Mouse (Mus musculus) spleen, adult 12 weeks (tissue): Measurements from ENCODE around the gene Cox8b.

Experiments used
- DNase-seq: peaks from one replicate; pipeline ENCODE4 v3.0.0; 2022; ENCODE audit warnings: low spot score

The Cox8b gene

DNA sequence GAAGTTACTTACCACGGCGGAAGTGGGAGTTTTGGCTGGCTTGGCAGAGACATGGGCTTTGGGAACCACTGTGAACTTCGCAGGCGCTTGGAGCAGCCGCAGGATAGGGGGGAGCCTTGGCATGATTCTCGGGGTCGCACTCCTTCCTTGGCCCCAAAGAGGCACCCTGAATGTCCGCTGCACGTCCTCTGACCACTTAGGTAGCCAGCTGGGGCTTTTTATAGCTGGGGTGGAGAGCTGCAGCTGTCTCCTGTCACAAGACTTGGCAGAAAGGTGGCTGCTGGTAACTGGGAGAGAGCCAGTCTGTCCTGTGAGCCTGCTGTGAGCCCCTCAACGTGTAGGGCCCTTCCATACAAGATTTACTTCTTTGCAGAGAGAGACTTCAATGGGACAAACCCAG lies at the start of gene Cox8b:
Cox8b (minus strand) TSS at position 227 of the 400 bp plus-strand sequence.
- no peak for DNase-seq

- DNase-seq: no peak
Observed at GRCm38 (mm10) chr7:140949255-140949654, 49.0 kb upstream of the Cox8b start.

DNA sequence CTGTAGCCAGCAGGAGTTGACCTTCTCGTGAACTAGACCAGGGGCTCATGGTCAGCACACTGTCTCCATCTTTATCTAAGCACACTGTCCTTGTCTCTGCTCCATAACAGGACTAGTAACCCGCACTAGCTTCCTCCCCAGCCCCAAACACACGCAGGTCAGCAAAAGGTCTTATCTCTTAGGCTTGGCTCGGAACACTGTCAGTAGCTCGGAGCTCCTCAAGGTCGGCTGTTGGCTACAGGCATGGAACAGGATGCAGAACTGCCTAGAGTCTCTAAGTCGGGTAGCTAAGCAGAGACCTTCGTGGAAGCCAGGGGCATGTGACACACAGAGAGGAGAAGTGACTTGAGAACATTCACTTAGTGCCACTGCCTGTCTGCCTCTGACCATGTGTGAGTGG lies 47.9 kb upstream of the Cox8b start:
- no peak for DNase-seq

- DNase-seq: no peak
Observed at GRCm38 (mm10) chr7:140946980-140947379, 46.7 kb upstream of the Cox8b start.

DNA sequence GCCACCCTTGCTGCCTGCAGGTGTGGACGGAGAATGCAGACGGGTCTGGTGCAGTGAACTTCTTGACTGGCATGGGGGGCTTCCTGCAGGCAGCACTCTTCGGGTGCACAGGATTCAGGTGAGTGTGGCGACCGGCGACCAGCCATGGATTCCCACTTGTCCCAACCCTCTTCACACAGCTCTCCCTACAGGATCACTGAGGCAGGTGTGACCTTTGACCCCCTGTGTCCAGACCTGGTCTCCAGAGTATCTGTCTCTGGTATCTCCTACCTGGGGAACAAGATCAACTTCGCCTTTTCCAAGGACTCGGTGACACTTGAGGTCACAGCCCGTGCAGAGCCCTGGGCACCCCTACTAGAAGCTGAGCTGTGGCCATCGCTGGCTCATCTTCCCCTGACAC lies 46.1 kb upstream of the Cox8b start:
- no peak for DNase-seq

DNA sequence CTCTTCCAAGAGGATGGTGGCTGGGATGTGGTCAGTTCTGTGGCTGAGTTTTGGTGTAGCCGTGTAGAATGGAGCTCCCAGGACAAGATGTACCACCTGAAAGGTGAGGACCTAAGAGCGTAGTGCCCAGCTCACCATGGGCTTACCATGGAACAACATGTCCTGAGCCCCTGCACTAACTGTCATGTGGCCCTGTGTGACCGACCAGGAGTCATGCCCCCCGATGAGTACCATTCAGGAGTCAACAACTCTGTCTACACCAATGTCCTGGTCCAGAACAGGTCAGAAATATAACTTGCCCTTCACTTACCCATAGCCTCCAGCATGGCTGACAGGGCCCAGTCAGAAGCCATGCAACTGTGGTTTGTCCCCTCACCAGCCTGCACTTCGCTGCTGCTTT lies 45.0 kb upstream of the Cox8b start:
- DNase-seq: no peak

DNA sequence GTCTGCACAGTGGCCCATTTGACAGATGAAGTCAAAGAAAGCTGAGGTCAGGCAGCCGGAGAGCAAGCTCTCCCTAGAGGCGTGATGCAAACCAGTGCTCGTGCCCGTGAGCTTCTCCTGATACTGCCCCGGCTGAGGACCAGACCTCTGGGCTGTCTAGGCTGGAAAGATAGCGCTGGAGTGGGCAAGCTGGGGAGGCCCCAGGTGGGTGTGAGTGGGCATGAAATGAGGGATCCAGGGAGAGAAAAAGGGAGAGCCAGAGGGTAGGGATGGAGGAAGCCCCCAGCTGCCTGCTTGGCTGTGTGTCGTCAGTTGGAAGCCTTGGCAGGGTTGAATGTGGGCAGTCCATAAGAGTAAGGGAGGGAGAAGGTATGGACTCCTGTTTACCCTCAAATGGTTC lies 44.0 kb upstream of the Cox8b start:
- no peak for DNase-seq

GRCm38 (mm10) chr7:140943356-140943755 lies 43.1 kb upstream of the Cox8b start:
- DNase-seq: no peak

DNA sequence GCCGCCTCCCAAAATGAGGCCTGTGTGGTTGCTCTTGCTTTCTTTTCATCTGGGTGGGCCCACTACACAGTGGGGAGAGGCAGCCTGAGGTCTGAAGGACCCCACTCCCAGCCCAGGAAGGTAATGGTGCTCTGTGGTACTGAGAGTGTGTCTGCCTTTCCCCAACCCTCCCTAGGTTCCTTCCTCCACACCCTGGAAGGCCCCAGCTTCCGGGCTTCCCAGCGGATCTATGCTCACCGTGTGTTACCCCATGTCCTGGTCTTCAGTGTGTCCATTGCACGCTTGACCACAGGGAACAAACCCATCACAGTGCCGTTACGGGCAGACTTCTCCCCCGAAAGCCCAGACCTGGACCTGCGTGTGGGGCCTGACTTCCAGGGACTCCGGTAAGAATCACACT lies 42.6 kb upstream of the Cox8b start:
- no peak for DNase-seq

GRCm38 (mm10) chr7:140942341-140942740 lies 42.1 kb upstream of the Cox8b start:
- no peak for DNase-seq

DNA sequence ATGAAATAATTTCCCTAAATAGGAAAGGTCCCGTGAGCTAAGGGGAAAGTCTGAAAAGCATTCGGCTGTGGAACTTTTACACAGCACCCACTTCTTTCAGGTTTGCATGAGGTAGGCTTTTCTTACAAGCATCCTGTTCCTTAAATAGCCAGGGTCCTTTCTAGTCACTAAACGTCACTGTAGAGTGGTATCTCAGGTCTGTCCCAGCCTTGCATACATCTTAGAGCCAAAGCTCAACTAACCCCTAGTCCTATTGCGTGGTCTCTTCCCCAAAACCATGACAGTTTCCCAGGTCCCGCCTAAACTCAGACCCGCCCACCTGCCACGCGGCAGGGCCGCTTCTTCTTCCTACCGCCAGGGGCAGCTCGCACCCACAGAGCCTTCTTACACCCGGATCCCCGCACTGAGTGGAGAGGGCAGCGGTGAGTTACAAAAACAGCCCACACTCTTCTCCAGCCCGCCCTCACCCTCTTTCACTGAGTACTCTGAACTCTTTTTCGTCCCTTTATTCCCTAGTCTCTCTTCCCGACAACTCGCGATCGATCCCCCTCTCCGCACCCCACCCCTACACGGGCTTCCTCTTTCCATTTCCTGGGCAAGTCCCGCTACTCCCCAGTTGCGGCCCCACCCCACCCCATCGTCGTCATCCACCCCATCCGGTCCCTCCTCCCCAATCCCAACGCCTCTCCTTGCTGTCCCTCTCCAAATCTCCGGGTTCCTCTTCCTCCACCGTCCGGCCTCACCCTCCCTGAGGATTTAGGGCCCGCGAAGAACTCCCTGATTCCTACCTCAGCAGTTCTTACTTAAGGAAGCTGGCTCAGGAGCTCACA lies 41.2 kb upstream of the Cox8b start, which contains the start of gene Pgghg:
Pgghg (plus strand) TSS at position 170 of the 830 bp plus-strand sequence.
- peak; percentile 72 for DNase-seq

DNA sequence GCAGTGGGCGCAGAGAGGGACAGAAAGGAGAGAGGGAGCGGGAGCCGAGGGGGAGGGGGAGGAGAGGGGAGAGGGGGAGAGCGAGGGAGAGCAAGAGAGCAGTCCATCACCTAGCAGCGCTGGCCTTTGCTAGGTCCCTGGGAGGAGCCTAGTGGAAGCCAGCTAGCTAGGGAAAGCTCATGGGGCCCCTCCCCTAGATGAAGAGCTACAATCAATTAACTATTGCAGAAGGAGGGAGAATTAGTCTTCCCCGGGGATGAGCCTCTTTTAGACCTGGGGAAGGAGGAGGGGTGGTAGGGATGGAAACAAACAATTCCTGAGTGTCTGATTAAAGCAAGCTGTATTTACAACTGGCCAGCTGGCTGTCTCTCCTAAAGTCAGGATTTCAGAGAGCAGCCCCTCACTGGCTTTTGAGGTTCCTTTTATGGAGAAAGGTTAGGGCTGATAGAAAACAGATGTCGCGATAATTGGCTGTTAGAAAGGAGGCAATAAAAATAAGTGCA lies 39.5 kb upstream of the Cox8b start:
- DNase-seq: no peak

DNA sequence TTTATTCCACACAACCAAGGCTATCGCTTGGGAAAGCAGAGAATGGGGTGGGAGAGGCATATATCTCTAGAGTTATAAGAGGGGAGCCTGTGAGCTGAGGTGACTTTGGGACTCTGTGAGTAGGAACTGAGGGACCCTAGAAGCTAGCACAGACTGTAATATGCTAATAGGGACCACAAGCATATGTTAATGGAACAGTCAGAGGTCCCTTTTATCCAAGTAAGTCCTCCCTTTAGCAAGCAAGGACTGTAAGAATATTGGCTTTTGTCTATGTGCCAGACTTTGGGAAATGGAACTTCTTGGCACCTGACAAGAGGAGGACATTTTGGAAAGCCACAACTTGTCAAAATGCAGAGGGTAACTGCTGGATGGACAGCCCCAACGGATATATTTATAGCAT lies 38.6 kb upstream of the Cox8b start:
- DNase-seq: no peak

DNA sequence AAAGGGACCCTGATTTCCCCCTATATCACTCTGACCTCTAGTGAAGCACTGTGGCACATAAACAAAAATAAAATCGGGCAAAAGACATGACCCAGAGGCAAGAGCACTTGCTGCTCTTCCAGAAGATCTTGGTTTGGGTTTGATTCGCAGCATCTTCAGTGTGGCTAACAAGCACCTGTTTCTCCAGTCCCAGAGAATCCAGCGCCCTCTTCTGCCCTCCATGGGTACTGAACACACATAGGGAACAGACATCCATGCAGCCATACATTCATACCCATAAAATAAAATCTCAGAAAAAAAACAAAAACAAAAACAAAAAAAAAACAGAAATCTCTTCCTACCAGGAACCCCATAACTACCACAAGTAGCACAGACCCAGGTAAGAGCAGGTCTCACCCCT lies 38.2 kb upstream of the Cox8b start:
- no peak for DNase-seq

DNA sequence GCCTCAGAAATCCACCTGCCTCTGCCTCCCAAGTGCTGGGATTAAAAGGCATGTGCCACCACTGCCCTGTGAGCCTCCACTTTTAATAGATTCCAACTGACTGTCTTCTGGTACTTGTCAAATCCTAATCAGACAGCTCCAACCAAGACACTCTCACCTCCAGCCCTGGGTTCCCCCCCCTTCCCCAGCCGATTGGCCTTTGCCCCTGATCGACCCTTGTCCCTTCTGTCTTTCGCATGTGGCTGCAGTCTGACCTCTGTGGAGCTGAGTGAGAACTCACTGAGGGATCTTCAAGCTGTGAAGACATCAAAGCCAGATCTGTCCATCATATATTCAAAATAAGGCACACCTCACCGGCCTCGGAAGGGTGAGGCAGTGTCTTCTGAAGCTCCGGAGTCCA lies 26.9 kb upstream of the Cox8b start:
- no peak for DNase-seq

GRCm38 (mm10) chr7:140923070-140923775 lies 23.0 kb upstream of the Cox8b start:
- DNase-seq: no peak

DNA sequence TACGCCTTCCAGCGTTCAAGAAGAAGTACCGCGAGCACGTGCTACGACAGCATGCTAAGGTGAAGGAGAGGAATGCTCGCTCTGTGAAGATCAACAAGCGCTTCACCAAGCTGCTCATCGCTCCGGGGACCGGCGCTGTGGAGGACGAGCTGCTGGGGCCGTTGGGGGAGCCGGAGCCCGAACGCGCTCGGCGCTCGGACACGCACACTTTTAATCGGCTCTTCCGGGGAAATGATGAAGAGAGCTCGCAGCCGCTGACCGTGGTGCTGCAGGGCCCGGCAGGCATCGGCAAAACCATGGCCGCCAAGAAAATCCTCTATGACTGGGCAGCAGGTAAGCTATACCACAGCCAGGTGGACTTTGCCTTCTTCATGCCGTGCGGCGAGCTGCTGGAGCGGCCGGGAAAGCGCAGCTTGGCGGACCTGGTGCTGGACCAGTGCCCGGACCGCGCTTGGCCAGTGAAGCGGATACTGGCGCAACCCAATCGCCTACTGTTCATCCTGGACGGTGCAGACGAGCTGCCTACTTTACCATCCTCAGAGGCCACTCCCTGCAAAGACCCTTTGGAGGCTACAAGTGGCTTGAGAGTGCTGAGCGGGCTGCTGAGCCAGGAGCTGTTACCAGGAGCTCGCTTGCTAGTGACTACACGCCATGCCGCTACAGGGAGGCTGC lies 22.3 kb upstream of the Cox8b start:
- no peak for DNase-seq

DNA sequence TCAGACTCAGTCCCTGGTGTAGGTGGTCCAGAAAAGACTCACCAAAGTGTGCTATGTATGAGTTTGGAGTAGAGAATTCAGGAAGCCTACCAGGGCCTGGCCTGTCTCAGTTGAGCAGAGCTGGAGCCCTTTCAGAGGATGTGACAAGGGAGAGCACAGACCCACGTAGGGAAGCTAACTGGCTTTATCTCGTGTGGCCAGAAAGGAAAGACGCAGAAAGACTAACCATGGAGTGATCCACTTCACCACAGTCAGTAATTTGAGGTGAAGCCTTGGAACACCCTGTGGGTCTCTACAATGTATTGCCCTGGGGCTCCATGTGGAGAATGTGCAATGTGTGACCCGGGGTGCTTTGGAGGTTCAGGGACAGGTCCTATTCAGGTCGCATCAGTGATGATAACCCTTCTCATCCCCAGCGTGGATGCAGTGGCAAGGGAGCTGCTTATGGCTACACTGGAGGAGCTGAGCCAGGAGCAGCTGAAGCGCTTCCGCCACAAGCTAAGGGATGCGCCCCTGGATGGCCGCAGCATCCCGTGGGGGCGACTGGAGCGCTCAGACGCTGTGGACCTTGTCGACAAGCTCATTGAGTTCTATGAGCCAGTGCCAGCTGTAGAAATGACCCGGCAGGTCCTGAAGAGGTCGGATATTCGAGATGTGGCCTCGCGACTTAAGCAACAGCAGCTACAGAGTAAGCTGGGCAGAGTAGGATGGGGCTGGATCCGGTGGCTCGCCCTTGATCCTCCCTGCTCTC lies 21.2 kb upstream of the Cox8b start:
- DNase-seq: no peak

DNA sequence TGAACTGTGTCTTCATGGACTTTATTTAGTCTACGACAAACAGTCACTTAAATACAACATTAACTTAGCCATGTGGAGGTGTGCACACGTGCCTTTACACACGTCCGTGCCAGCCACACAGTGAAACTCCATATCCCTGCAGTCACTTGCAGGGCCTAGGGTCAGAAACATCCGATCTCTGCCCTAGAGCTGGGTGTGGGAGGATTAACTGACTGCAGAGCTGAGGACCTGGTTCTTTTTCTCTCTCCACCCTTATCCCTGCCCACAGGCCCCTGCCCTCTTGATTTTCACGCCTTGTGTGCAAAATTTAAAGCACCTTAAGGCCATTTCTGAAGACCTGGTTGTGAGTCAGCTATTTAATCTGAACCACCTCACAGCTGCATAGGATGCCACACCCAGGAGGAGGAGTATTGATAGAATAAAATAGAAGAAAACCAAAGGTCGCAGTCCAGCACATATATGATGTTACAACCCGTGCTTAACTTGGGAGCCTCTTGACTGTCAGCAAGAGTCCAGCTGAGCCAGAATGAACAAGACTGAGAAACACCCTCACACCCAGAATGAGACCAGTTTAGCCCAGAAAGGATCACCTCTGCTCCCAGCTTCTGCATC lies 20.3 kb upstream of the Cox8b start, which contains the start of gene Nlrp6:
Nlrp6 (plus strand) TSS at position 485 of the 612 bp plus-strand sequence.
- no peak for DNase-seq

GRCm38 (mm10) chr7:140919911-140920310 lies 19.7 kb upstream of the Cox8b start:
- DNase-seq: no peak

- no peak for DNase-seq
Observed at GRCm38 (mm10) chr7:140914031-140914690, 13.9 kb upstream of the Cox8b start.
